Mouse (Mus musculus) forebrain, embryonic 11.5 days (tissue): ENCODE results near the gene Gm13287. TPM values are rescaled to one million over a fixed set of nuclear protein-coding genes. Genes with fewer than 3 reads are reported as not detected.
"Not testable (repeated sequence)": the region's sequence is repeated elsewhere in the genome, so short reads cannot be mapped to it uniquely, and the experiment has no call there.

Experiments
- ATAC-seq: fragments of 200-750 bp; cut with Nextera tagmentation; replicated peaks from 2 replicates; pipeline ENCODE4 v1.8.0; 2017; ENCODE audit warnings: moderate TSS enrichment; ENCODE audit not compliant: low FRiP score
- DNase-seq: peaks from one replicate; pipeline ENCODE4 v3.0.0-alpha.2; 2017; ENCODE audit warnings: low spot score
- H3K27ac ChIP-seq: fragments of 300-500 bp; sonication (generic); 2 replicates; pipeline ENCODE4 v1.5.1; 2014; ENCODE audit warnings: low read depth, low read length
- H3K27me3 ChIP-seq: fragments of 300-500 bp; sonication (generic); 2 replicates; pipeline ENCODE4 v1.6.1; 2014; ENCODE audit warnings: mild to moderate bottlenecking, low read length, mixed read lengths; ENCODE audit not compliant: control insufficient read depth, insufficient read depth
- H3K36me3 ChIP-seq: fragments of 300-500 bp; sonication (generic); 2 replicates; pipeline ENCODE4 v1.6.1; 2014; ENCODE audit warnings: mild to moderate bottlenecking, low read length, moderate library complexity, mixed read lengths; ENCODE audit not compliant: control insufficient read depth, insufficient read depth
- H3K4me1 ChIP-seq: fragments of 300-500 bp; sonication (generic); replicated peaks from 2 replicates; pipeline ENCODE4 v1.6.1; 2014; ENCODE audit warnings: low read length, mixed read lengths; ENCODE audit not compliant: control insufficient read depth, insufficient read depth
- H3K4me2 ChIP-seq: fragments of 300-500 bp; sonication (generic); 2 replicates; pipeline ENCODE4 v1.6.1; 2014; ENCODE audit warnings: low read depth, mild to moderate bottlenecking, low read length, moderate library complexity, mixed read lengths; ENCODE audit not compliant: severe bottlenecking
- H3K4me3 ChIP-seq: fragments of 300-500 bp; sonication (generic); 2 replicates; pipeline ENCODE4 v1.5.1; 2014; ENCODE audit warnings: low read depth, low read length
- H3K9ac ChIP-seq: fragments of 300-500 bp; sonication (generic); 2 replicates; pipeline ENCODE4 v1.6.1; 2014; ENCODE audit warnings: low read length
- H3K9me3 ChIP-seq: fragments of 300-500 bp; sonication (generic); 2 replicates; pipeline ENCODE4 v1.6.1; 2016; ENCODE audit warnings: low read length, mixed read lengths; ENCODE audit not compliant: control insufficient read depth
- WGBS: fragments of 180-500 bp; shearing (Covaris S2); extraction: QIAGEN DNeasy Blood & Tissue Kit; methylation state at CpG from one replicate; pipeline ENCODE4 v1.1.7; 2014; 5-methylcytosine and 5-hydroxymethylcytosine counted together
- polyA plus RNA-seq: library from polyadenylated mRNA; unstranded; fragments of >200 nt; fragmentation: Nextera tagmentation; extraction: Ambion mirVana; gene quantifications from 2 replicates; pipeline ENCODE4 v1.2.1, GENCODE M21; 2014

The Gm13287 gene
- polyA plus RNA-seq, 1 experiment from 2014 or later, result not detected

- no peak within 1 kb of the TSS for H3K9ac ChIP-seq
- ATAC-seq, result no peak
- no peak within 1 kb of the TSS for H3K27ac ChIP-seq
- no peak within 1 kb of the TSS for H3K4me2 ChIP-seq
- no peaks in the 10 kb centered on the region for H3K27me3 ChIP-seq
- no peaks in the 10 kb centered on the region for H3K4me1 ChIP-seq
- no peaks in the 10 kb centered on the region for H3K36me3 ChIP-seq
- no peak within 1 kb of the TSS for H3K4me3 ChIP-seq
- DNase-seq, result no peak
- 90% methylated on average over 1 of the region's 1 CpGs for WGBS
- H3K9me3 ChIP-seq, result no peaks in the 10 kb centered on the region
These were observed 16.6 kb downstream of the Gm13287 start, which contains the start of gene Ifna11 for GRCm38 (mm10) chr4:88819659-88820058. TSS of gene Ifna11 (plus strand) at chr4:88819959.

DNA sequence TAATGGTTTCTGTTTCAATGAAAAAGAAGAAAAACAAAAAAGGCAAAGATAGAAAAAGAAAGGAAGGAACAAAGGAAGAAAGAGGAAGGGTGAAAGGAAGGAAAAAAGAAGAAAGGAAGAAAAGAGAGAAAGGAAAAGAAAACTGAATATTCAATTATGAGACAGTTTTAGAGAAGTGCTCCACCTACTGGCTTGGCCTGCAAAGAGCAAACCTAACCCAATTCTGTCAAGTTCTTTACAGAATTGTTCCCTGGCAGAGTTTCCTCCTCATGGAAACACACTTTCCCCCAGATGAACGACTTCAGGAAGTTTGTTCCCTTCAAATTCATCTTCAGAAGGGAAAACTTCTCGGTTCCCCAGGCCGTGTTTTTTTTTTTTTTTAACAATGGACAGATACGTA, 19.9 kb downstream of the Gm13287 start:
- 22% methylated on average over 4 of the region's 4 CpGs for WGBS
- no peak overlapping the region for H3K4me2 ChIP-seq
- no peaks in the 10 kb centered on the region for H3K9me3 ChIP-seq
- no peak overlapping the region for H3K9ac ChIP-seq
- H3K4me1 ChIP-seq, result no peaks in the 10 kb centered on the region
- no peak for DNase-seq
- no peak overlapping the region for H3K4me3 ChIP-seq
- no peaks in the 10 kb centered on the region for H3K27me3 ChIP-seq
- no peak for ATAC-seq
- H3K36me3 ChIP-seq, result no peaks in the 10 kb centered on the region
- no peak overlapping the region for H3K27ac ChIP-seq

- not testable (repeated sequence) for H3K9ac ChIP-seq, ATAC-seq, H3K27me3 ChIP-seq, H3K27ac ChIP-seq, H3K9me3 ChIP-seq, H3K4me3 ChIP-seq, DNase-seq, H3K36me3 ChIP-seq, H3K4me1 ChIP-seq, H3K4me2 ChIP-seq
These were observed 24.1 kb downstream of the Gm13287 start, which contains the start of gene Ifna6 for GRCm38 (mm10) chr4:88827116-88827515. TSS of gene Ifna6 (plus strand) at chr4:88827416.

DNA sequence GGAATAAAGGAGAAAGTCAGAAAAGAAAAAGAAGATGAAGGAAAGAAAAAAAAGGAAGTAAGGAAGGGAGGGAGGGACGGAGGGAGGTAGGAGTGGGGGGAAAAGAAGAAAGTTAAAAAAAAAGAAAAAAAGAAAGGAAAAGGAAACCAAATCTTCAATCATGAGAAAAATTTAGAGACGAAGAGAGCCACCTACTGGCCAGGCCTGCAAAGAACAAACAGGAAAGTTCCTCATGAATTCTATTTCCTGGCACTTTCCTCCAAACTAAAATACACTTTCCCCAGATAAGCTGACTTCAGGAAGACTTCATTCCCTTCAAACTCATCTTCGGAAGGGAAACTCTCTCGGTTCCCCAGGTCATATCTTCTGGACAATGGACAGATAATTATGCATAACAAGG, 27.5 kb downstream of the Gm13287 start:
- Histone ChIP-seq H3K4me3 (no peak overlapping the region), H3K4me2 (no peak overlapping the region), H3K27ac (no peak overlapping the region), H3K4me1 (no peaks in the 10 kb centered on the region), H3K36me3 (no peaks in the 10 kb centered on the region), H3K27me3 (no peaks in the 10 kb centered on the region), H3K9me3 (no peaks in the 10 kb centered on the region), H3K9ac (no peak overlapping the region)
- DNase-seq (no peak), ATAC-seq (no peak)
- 31% methylated on average over 4 of the region's 4 CpGs for WGBS

DNA sequence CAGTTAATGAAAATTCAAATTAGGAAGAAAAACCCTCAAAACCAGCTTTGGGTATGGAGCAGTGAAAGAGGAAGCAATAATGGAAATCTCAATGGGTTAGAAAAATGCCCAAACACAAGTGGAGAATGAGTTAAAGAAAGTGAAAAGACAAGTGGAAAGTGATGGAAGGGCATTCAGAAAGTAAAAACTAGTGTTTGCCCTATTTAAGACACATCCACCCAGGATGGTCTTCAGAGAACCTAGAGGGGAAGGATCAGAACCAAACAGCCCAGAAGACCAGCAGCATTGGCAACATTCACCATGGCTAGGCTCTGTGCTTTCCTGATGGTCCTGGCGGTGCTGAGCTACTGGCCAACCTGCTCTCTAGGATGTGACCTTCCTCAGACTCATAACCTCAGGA, 32.2 kb downstream of the Gm13287 start, which contains the start of gene Ifna5:
Ifna5 (plus strand) TSS at position 301 of the 400 bp plus-strand sequence.
- not testable (repeated sequence) for H3K4me3 ChIP-seq, H3K4me2 ChIP-seq, ATAC-seq

GRCm38 (mm10) chr4:88838828-88839227, 35.8 kb downstream of the Gm13287 start:
- DNase-seq, result no peak

More for the DNA sequence above, 32.2 kb downstream of the Gm13287 start, which contains the start of gene Ifna5:
- WGBS, result 89% methylated on average over 1 of the region's 1 CpGs
- H3K4me1 ChIP-seq, H3K27ac ChIP-seq, DNase-seq, H3K36me3 ChIP-seq, H3K9me3 ChIP-seq, H3K9ac ChIP-seq, H3K27me3 ChIP-seq: not testable (repeated sequence)

GRCm38 (mm10) chr4:88840058-88840457, 37.0 kb downstream of the Gm13287 start:
- H3K9me3 ChIP-seq, result no peaks in the 10 kb centered on the region
- H3K4me2 ChIP-seq, result no peak overlapping the region
- H3K36me3 ChIP-seq, result no peaks in the 10 kb centered on the region
- 81% methylated on average over 3 of the region's 3 CpGs for WGBS
- no peak for DNase-seq
- no peaks in the 10 kb centered on the region for H3K4me1 ChIP-seq
- H3K4me3 ChIP-seq, result no peak overlapping the region
- ATAC-seq, result no peak
- H3K9ac ChIP-seq, result no peak overlapping the region
- no peaks in the 10 kb centered on the region for H3K27me3 ChIP-seq
- no peak overlapping the region for H3K27ac ChIP-seq

More at GRCm38 (mm10) chr4:88838828-88839227, 35.8 kb downstream of the Gm13287 start:
- Histone ChIP-seq H3K9me3 (no peaks in the 10 kb centered on the region), H3K27ac (no peak overlapping the region), H3K36me3 (no peaks in the 10 kb centered on the region), H3K4me1 (no peaks in the 10 kb centered on the region), H3K27me3 (no peaks in the 10 kb centered on the region), H3K9ac (no peak overlapping the region), H3K4me3 (no peak overlapping the region), H3K4me2 (no peak overlapping the region)
- no peak for ATAC-seq
- 40% methylated on average over 3 of the region's 3 CpGs for WGBS

DNA sequence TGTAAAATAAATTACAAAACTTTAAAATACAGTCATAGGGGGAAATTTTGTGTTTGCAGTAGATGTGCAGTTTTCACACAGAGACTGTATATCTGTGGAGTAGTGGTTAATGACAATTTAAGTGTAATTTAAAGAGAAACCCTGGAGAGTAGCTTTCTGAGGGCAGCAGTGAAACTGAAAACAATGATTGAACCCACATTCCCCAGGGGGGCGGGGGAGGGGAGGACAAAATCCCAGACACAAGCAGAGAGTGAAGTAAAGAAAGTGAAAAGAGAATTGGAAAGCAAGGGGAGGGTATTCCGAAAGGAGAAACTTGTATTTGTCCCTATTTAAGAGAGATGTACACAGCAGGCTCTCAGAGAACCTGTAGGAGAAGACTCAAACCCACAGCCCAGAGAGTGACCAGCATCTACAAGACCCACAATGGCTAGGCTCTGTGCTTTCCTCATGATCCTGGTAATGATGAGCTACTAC, 38.4 kb downstream of the Gm13287 start, which contains the start of gene Ifna4:
Ifna4 (plus strand) TSS at position 424 of the 474 bp plus-strand sequence.
- H3K4me3 ChIP-seq, result no peak within 1 kb of the TSS
- no peaks in the 10 kb centered on the region for H3K36me3 ChIP-seq
- no peak within 1 kb of the TSS for H3K27ac ChIP-seq
- no peak for DNase-seq
- H3K4me1 ChIP-seq, result no peaks in the 10 kb centered on the region
- no peaks in the 10 kb centered on the region for H3K27me3 ChIP-seq
- no peak within 1 kb of the TSS for H3K4me2 ChIP-seq
- H3K9ac ChIP-seq, result no peak within 1 kb of the TSS
- no peaks in the 10 kb centered on the region for H3K9me3 ChIP-seq
- WGBS, result 41% methylated on average over 2 of the region's 2 CpGs
- ATAC-seq, result no peak

DNA sequence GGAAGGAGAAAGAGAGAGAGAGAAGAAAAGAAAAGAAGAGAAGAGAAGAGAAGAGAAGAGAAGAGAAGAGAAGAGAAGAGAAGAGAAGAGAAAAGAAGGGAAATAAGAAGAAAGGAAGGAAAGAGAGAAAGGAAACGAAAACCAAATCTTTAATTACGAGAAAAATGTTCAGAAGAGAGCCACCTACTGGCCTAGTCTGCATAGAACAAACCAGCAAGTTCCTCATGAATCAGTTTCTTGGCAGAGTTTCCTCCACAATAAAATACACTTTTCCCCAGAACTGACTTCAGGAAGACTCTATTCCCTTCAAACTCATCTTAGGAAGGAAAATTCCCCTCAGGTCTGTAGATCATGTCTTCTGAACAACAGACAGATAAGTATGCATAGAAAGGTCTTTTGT, 42.3 kb downstream of the Gm13287 start:
- Histone ChIP-seq H3K9me3 (no peaks in the 10 kb centered on the region), H3K36me3 (no peaks in the 10 kb centered on the region), H3K27me3 (no peaks in the 10 kb centered on the region), H3K4me1 (no peaks in the 10 kb centered on the region), H3K4me2 (no peak overlapping the region), H3K4me3 (no peak overlapping the region), H3K9ac (no peak overlapping the region), H3K27ac (no peak overlapping the region)
- 51% methylated on average over 2 of the region's 2 CpGs for WGBS
- ATAC-seq, result no peak
- DNase-seq, result no peak
